Mouse (Mus musculus) urinary bladder, adult 2 months (tissue): ENCODE data around the gene Ankrd44. TPM values are rescaled to one million over a fixed set of nuclear protein-coding genes. Genes with fewer than 3 reads are reported as not detected.
A peak's percentile ranks its signal among the peaks of the same experiment; 100 is the strongest.
"Not testable (repeated sequence)": the region's sequence is repeated elsewhere in the genome, so short reads cannot be mapped to it uniquely, and the experiment has no call there.

ENCODE experiments used
- DNase-seq: peaks from one replicate; pipeline ENCODE4 v3.0.0; 2022; ENCODE audit warnings: low spot score
- polyA plus RNA-seq: library from polyadenylated mRNA; depleted of rRNA; stranded (reverse); fragments of >200 nt; gene quantifications from 2 replicates; pipeline ENCODE4 v1.2.3, GENCODE M21; 2012; rRNA removed

The Ankrd44 gene
- 28.1 and 30.7 TPM in 2 replicates for polyA plus RNA-seq

DNA sequence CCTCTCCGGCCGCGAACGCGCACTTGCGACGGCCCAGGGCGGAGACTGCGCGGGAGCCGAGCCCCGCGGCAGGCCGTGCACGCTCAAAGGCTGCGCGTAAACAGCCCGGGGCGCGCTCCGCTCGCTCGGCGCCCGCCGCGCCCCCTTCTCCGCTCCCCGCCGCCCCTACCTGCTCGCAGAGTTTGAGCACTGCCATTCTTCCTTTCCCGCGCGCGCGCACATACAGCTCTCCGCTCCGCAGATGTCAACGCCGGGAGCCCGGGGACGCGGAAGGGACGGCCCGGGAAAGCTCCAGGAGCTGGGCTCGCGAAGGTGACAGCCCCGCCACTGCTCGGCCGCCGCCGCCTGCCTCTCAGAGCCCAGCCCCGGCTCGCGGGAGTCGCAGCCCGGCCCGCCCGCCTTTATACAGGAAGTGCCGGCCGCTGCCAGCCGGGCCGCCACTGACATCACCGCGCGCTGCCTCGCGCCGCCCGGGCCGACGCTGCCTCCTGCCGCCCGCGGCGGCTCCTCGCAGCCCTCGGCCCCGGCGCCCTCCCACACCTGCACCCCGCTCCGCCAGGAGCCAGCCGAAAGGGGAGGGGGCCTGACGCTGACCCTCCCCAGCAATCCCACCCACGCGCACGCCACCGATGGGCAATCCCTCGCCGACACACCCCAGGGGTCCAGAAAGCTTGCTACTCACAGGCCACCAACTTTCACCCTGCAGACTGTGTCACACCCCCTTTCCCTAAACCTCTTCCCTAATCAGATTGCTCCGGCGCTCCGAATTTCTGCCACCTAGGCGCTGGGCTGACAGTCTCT, at the start of gene Ankrd44:
TSS of gene Ankrd44 (minus strand) at position 417 of the 801 bp plus-strand sequence.
- peak; percentile 87 for DNase-seq

DNA sequence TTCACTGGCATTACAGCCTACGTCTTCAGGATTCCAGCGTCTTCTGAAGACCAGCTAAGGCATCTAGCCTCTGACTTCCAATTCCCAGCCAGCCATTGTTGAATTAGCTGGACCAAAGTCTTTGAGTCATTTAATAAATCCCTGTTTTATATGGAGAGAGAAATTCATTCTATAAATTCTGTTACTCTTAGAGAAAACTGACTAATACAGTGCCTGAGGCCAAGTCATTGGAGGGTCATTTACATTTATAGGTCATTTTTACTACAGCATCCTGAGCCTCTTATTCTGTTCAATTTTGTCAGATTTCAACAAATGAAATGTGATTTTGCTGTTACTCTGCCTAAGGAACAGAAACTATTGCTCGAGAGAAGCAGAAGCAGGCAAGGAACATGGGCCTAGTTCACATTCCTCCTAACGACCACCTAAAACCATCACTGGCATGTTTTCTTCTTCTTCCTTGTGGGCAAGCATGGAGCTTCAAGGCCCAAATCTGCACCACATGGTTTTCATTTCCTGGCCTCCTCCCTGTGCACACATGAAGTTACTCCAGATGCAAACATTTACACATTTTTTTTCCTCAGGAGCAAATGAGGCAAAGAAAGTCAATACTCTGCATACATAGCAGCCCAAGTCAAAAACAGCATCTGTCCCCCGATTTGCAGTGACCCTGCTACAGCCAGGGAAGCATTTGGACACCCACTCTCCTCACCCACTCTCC, 45.7 kb upstream of the Ankrd44 start:
- DNase-seq, result no peak

DNA sequence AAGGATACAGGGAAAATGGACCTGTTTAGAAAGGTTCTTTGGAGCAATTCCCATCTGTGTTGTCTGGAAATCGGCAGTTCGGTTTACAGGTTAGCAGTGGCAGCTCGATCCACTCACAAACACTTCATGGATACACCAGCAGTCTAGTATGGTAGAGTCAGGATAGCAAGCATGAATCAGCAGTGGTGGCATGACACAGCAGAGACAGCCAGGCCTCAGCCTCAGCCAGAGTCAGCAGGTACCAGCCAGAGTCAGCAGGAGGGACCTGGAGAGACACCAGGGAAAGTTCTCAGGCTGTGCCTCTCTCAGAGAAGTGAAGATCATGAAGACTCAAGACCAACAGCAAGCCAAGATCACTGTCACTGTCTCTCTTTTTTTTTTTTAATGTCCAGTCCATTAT, 40.7 kb upstream of the Ankrd44 start:
- DNase-seq, result no peak

GRCm38 (mm10) chr1:54965159-54965995, 39.2 kb upstream of the Ankrd44 start:
- DNase-seq, result no peak

GRCm38 (mm10) chr1:54961724-54962123, 35.5 kb upstream of the Ankrd44 start:
- no peak for DNase-seq

GRCm38 (mm10) chr1:54960613-54961165, 34.5 kb upstream of the Ankrd44 start:
- no peak for DNase-seq

- DNase-seq, result no peak
Observed at GRCm38 (mm10) chr1:54958525-54958924, 32.3 kb upstream of the Ankrd44 start.

- DNase-seq, result not testable (repeated sequence)
Observed at GRCm38 (mm10) chr1:54956995-54957394, 30.8 kb upstream of the Ankrd44 start.

DNA sequence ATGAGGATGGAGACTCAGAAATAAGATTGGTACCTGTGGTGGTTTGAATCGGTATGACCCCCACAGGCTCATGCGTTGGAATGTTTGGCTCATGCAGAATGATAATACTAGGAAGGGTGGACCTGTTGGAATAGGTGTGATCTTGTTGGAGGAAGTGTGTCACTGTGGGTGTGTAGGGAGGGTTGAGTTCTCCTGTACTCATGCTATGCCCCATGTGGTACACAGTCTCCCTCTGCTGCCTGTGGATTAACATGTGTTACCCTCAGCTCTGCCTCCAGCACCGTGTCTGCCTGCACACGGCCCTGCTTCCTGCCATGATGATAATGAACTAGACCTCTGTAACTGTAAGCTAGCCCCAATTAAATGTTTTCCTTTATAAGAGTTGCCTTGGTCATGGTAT, 28.7 kb upstream of the Ankrd44 start:
- no peak for DNase-seq

DNA sequence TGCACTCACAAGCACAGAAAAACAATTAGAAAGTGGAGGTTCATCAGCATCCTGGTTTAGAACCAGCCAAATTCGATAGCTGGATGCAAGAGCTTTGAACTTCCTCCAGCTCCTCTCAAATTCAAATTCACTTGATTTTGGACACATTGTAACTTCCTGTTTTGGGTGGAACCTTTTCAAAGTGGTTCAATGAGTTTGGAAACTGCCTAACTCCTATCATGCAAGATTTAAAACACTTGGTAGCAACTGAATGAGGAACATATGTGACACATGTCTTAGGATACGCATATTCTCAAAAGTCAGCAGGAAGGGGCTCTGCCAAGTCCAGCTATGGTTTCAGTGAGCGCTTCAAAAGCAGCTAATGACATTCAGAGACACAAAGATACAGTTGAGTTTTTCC, 18.5 kb upstream of the Ankrd44 start:
- no peak for DNase-seq

GRCm38 (mm10) chr1:54935466-54935865, 9.3 kb upstream of the Ankrd44 start:
- DNase-seq, result no peak

DNA sequence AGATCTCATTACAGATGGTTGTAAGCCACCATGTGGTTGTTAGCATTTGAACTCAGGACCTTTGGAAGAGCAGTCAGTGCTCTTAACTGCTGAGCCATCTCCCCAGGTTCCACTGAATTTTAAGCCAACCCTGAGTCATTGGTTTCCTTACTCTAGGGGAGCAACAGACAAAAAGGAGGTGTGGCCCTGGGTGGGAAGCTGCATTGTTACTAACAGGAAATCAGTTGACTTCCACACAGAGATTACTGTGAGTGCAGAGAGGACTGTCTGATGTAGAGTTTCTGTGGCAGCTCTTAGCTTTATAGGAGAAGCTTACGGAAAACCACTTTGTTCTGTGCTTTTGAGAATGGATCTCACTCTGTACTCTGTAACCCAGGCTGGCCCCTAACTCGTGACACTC, 8.7 kb upstream of the Ankrd44 start:
- no peak for DNase-seq

DNA sequence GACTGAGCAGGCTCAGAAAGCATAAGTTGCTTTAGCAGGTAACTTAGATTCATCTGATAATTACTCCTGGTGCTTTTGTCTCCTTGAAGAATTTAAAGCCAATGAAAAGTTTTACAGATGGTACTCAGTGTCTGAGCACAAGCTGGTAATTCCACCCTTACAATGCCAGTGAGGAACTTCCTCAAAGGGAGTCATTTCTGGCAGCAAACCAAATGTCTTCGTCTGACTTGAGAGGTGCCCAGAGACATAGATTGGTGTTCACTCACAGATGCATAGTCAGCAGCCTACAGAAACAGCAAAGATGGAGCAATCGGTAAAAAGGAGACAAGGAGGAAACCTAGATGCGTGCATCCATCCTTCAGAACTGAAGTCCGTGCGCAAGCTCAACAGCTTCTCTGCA, 7.5 kb upstream of the Ankrd44 start:
- DNase-seq, result no peak

- DNase-seq, result no peak
Observed at GRCm38 (mm10) chr1:54932456-54933115, 6.4 kb upstream of the Ankrd44 start.

DNA sequence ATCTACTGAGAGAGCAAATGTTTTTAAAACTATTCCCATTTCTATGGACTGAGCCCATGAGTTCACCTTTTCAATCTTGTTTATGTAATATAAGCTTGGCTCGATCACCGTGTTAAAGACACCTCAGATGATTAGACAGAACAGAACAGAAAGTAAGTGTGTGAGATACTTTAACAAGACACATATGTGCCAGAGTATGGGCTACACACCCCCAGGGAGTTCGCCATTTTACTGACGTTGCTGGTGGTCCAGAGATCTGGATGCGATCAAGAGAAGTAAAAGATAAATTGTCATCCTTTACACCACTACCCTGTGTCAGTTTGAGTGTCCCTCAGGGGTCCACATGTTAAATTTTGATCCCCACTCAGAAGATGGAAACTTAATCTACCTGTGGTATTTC, 5.0 kb upstream of the Ankrd44 start:
- no peak for DNase-seq

GRCm38 (mm10) chr1:54930670-54931200, 4.5 kb upstream of the Ankrd44 start:
- DNase-seq, result no peak

DNA sequence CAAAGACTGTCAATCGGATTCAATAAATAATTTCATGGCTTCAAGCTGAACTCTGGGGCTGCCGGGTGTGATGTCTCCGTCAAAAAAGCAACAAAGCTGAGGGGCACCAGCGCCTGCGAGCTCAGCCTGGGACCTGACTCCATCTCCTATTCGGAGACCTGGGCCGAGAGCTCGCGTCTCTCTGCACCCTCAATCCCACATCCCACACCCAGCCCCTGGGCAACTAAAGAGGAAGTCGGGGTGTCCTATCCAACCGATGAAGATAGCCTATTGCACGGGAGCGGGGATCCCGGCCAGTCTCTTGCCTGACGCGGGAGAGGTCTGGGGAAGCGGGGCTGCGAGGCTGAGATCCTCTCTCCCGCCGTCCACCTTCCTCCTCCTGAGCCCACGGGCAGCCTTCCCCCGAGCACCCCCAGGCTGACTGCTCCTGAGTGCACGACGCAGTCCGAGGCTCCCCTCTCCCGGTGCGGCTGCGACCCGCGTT, 694 bp downstream of the Ankrd44 start:
- DNase-seq, result peak; percentile 47

- DNase-seq, result no peak
Observed at GRCm38 (mm10) chr1:54924760-54925159, 1.4 kb downstream of the Ankrd44 start.

DNA sequence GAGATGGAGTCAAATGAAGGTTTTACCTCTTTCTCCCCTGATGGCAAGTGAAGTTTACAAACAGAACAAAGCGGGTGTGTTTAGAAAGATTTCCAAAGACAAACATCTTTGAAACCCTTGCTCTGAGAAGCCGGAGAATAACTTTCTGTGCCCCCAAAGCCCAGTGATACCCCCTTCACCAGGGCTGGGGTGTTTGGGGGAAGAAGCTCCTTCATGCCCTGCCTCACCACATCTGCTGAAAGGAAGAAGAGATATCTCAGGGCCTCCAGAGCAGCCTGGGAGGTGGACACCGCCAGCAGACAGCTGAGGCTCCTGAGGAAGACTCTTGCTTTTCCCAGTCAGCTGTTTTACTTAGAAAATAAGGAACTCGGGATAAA, 1.9 kb downstream of the Ankrd44 start:
- no peak for DNase-seq

DNA sequence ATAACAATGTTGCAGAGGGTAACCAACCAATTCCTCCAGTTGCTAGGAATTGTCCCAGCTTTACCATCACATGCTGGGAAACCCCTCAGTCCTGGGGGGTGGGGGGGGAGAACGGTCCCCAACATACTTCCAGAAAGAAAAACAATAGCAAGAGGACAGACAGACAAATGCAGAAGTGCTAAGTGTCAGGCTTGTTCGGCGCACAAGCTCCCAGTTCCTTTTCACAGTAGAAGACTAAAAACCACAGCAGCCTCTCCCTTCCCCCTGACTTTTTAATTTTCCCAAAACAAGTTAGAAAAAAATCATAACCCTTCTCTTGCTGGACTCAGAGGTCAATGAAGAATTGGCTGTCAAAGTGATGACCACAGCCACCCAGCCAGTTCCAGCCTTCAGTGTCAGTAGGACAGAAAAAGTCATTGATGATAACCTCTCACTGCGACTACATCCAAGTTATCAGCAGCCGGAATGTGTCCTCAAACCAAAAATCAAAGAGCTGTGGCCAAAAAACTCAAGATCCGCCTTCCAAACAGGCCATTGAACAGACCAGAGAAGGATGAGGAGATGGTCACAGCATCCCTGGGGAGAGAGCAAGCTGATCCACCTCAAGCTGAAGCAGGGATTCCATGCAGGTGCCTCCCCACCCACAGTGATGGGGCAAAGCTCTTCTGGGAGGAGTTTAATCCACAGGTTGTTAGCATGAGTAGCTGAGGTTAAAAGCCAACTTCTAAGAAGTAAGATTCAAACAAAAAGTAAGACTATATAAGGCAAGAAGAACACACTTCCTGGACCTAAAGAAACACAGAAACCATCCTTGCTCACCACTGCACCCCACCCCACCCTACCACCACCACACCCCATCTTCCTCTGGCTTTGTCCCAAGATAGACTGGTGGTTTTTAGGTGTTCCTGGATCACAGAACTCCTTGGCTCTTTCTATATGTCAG, 2.5 kb downstream of the Ankrd44 start:
- DNase-seq, result no peak
